ENCODE assay signal across 8 mouse cellular contexts in genomic region chr2:37748442-37749066, GRCm38 (mm10). TPM values are rescaled to one million over a fixed set of nuclear protein-coding genes. Genes with fewer than 3 reads are reported as not detected.
DNase-seq lines count a peak whose midpoint lies in the region; ATAC-seq and TF ChIP-seq lines count a peak whose summit lies in the region.

No protein-coding gene starts in this region.

- H3K36me3 ChIP-seq in lung, postnatal 0 days (ENCODE audit: insufficient read depth, low read length), result no peaks in the 10 kb centered on the region

- no peak for TF ChIP-seq CTCF in lung, postnatal 0 days (IDR thresholded peaks at IDR 0.05)

- peak; percentile 57 for DNase-seq in adrenal gland, postnatal 14 days
- no peak for DNase-seq in adrenal gland, postnatal 4 days (ENCODE audit: low spot score in 2 of 2)
- peak; percentile 70 for DNase-seq in testis, postnatal 10 days (ENCODE audit: low spot score)
- DNase-seq in testis, postnatal 14 days (ENCODE audit: low spot score), result no peak
- DNase-seq in heart, postnatal 10 days, result peak; percentile 58 to 64
- peak; percentile 37 for DNase-seq in lung, postnatal 0 days (ENCODE audit: low spot score)
- DNase-seq in T-cell, adult 2 months (ENCODE audit: low spot score), result no peak
- DNase-seq in frontal cortex, postnatal 25 days (ENCODE audit: low spot score in 2 of 2), result no peak

- no peak overlapping the region for H3K4me2 ChIP-seq in lung, postnatal 0 days (replicated peaks; ENCODE audit: low read depth, low read length)

- intact Hi-C loops in heart, postnatal 10 days (cut with DNase I), result loop anchor here (2.0 kb wide), 1 partner anchor 18 kb away; no protein-coding TSS in a partner anchor

- no peak for TF ChIP-seq EP300 in lung, postnatal 0 days (IDR thresholded peaks at IDR 0.05)

- ATAC-seq in lung, postnatal 0 days, result no peak; the same call in 1 of the 2 replicates

- WGBS in lung, postnatal 0 days, result 39% methylated on average over 10 of the region's 10 CpGs

- no peak overlapping the region for H3K27ac ChIP-seq in lung, postnatal 0 days (ENCODE audit: low read length)

- H3K9ac ChIP-seq in lung, postnatal 0 days (replicated peaks; ENCODE audit: low read depth), result no peak overlapping the region

- H3K9me3 ChIP-seq in lung, postnatal 0 days (ENCODE audit: low read length), result no peaks in the 10 kb centered on the region

- peaks cover 9% of the 10 kb centered on the region; the same call in 1 of the 2 replicates for H3K4me1 ChIP-seq in lung, postnatal 0 days (ENCODE audit: insufficient read depth, low read depth, low read length)

- no peak overlapping the region for H3K4me3 ChIP-seq in lung, postnatal 0 days (ENCODE audit: low read depth, low read length)

- H3K27me3 ChIP-seq in lung, postnatal 0 days (replicated peaks; ENCODE audit: insufficient read depth, low read length), result no peaks in the 10 kb centered on the region

RNA-seq across cellular contexts. Expression of gene Crb2, which starts 27.5 kb away (rescaled TPM):
- 0.60 and 0.82 TPM in 2 replicates for total RNA-seq in adrenal gland, postnatal 14 days (2021)
- 1 to 10 TPM; 1.1 to 2.7 TPM for total RNA-seq in adrenal gland, postnatal 4 days (2021)
- 1 to 10 TPM in 1 of 2 experiments, under 1 TPM in 1; 0.96 to 1.7 TPM for total RNA-seq in heart, postnatal 10 days (2021)
- 0.39 and 0.40 TPM in 2 replicates for polyA plus RNA-seq in lung, postnatal 0 days (2015; fragmentation: Nextera tagmentation; extraction: Ambion mirVana)

RNA-seq across cellular contexts. Expression of gene Strbp, which starts 44.9 kb away (rescaled TPM):
- 43.6 and 45.4 TPM in 2 replicates for total RNA-seq in adrenal gland, postnatal 14 days (2021)
- 10 to 100 TPM; 48.8 to 63.0 TPM for total RNA-seq in adrenal gland, postnatal 4 days (2021)
- 10 to 100 TPM; 22.7 to 23.7 TPM for total RNA-seq in heart, postnatal 10 days (2021)
- polyA plus RNA-seq in lung, postnatal 0 days (2015; fragmentation: Nextera tagmentation; extraction: Ambion mirVana), result 16.8 and 19.6 TPM in 2 replicates

Comparison
In these comparisons a context has a peak if more than half of its experiments do, and no peak if none do; other contexts are left out.
1. DNase-seq: peak in adrenal gland, postnatal 14 days (single experiment), testis, postnatal 10 days (single experiment), heart, postnatal 10 days (2 of 2) and lung, postnatal 0 days (single experiment); none in adrenal gland, postnatal 4 days (0 of 2), testis, postnatal 14 days (single experiment), T-cell, adult 2 months (single experiment) and frontal cortex, postnatal 25 days (0 of 2).